Mouse (Mus musculus) kidney, embryonic 16.5 days (tissue): ENCODE data around the gene Fam240a. TPM values are rescaled to one million over a fixed set of nuclear protein-coding genes. Genes with fewer than 3 reads are reported as not detected.

Source experiments
- ATAC-seq: fragments of 200-750 bp; cut with Nextera tagmentation; 2 replicates; pipeline ENCODE4 v1.8.0; 2017; ENCODE audit warnings: moderate TSS enrichment; ENCODE audit not compliant: low FRiP score, low TSS enrichment
- H3K27ac ChIP-seq: fragments of 300-500 bp; sonication (generic); 2 replicates; pipeline ENCODE4 v1.5.1; 2014; ENCODE audit warnings: low read length
- H3K27me3 ChIP-seq: fragments of 300-500 bp; sonication (generic); 2 replicates; pipeline ENCODE4 v1.6.1; 2014; ENCODE audit warnings: low read length, control low read depth, mixed read lengths; ENCODE audit not compliant: insufficient read depth
- H3K36me3 ChIP-seq: fragments of 300-500 bp; sonication (generic); 2 replicates; pipeline ENCODE4 v1.6.1; 2014; ENCODE audit warnings: low read length, control low read depth, mixed read lengths; ENCODE audit not compliant: insufficient read depth
- H3K4me1 ChIP-seq: fragments of 300-500 bp; sonication (generic); 2 replicates; pipeline ENCODE4 v1.6.1; 2014; ENCODE audit warnings: low read length, control low read depth, mixed read lengths; ENCODE audit not compliant: insufficient read depth
- H3K4me2 ChIP-seq: fragments of 300-500 bp; sonication (generic); replicated peaks from 2 replicates; pipeline ENCODE4 v1.6.1; 2014; ENCODE audit warnings: low read depth, low read length
- H3K4me3 ChIP-seq: fragments of 300-500 bp; sonication (generic); 2 replicates; pipeline ENCODE4 v1.5.1; 2014; ENCODE audit warnings: mild to moderate bottlenecking, low read length
- H3K9ac ChIP-seq: fragments of 300-500 bp; sonication (generic); replicated peaks from 2 replicates; pipeline ENCODE4 v1.6.1; 2014; ENCODE audit warnings: low read length
- H3K9me3 ChIP-seq: fragments of 300-500 bp; sonication (generic); 2 replicates; pipeline ENCODE4 v1.6.1; 2016; ENCODE audit warnings: low read length, control low read depth
- WGBS: fragments of 180-500 bp; shearing (Covaris S2); extraction: QIAGEN DNeasy Blood & Tissue Kit; methylation state at CpG from one replicate; pipeline ENCODE4 v1.1.7; 2014; 5-methylcytosine and 5-hydroxymethylcytosine counted together
- polyA plus RNA-seq: library from polyadenylated mRNA; unstranded; fragments of >200 nt; fragmentation: Nextera tagmentation; extraction: Ambion mirVana; gene quantifications from 2 replicates; pipeline ENCODE4 v1.2.1, GENCODE M21; 2015

Fam240a gene
- polyA plus RNA-seq, 1 experiment from 2014 or later = not detected

- Histone ChIP-seq H3K4me2 (peak overlapping the region; percentile 98), H3K4me1 (no peaks in the 10 kb centered on the region), H3K9ac (peak overlapping the region; percentile 66), H3K27me3 (peaks cover 41% of the 10 kb centered on the region), H3K36me3 (no peaks in the 10 kb centered on the region), H3K9me3 (no peaks in the 10 kb centered on the region), H3K27ac (no peak overlapping the region), H3K4me3 (peak overlapping the region; percentile 65)
- ATAC-seq = peak; percentile 76
- 2% methylated on average over 44 of the region's 44 CpGs for WGBS
Observed at GRCm38 (mm10) chr9:110953550-110954461, 37.1 kb upstream of the Fam240a start.

DNA sequence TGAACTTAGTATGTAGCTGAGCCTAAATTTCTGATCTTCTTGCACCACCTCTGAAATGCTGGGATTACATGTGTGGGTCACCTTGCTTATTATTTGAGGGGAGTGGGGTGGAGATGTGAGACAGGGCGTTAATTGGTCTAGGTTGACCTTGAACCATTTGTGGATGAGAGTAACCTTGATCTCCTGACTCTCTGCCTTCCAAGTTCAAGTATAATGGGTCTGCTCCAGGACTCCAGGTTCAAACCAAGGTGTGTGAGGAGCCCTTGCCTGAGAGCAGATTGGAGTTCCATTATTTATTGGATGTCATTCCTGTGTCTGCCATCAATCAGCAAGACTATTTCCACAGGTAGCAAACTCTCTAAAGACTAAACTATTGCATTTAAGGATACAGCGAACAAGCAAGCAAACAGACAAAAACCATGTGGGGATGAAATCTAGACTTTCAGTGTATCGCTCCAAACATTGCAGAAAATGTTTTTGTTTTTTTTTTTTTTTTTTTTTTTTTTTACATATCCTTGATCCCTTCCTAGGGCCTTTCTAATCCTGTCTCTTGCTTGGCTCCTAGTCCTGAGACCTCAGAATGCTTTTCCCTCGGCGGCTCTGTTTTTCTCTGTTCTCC is 36.4 kb upstream of the Fam240a start:
- WGBS = 47% methylated on average over 5 of the region's 5 CpGs
- H3K27me3 ChIP-seq = peaks cover 42% of the 10 kb centered on the region

GRCm38 (mm10) chr9:110952398-110952797 is 35.7 kb upstream of the Fam240a start:
- no peak overlapping the region for H3K27ac ChIP-seq
- no peaks in the 10 kb centered on the region for H3K9me3 ChIP-seq
- no peaks in the 10 kb centered on the region for H3K4me1 ChIP-seq
- peaks cover 49% of the 10 kb centered on the region for H3K27me3 ChIP-seq
- no peak overlapping the region for H3K4me3 ChIP-seq
- no peak overlapping the region for H3K4me2 ChIP-seq
- no peak overlapping the region for H3K9ac ChIP-seq
- 57% methylated on average over 6 of the region's 6 CpGs for WGBS
- H3K36me3 ChIP-seq = no peaks in the 10 kb centered on the region
- ATAC-seq = no peak

More for the DNA sequence above, 36.4 kb upstream of the Fam240a start:
- no peak for ATAC-seq
- peak overlapping the region; percentile 98 for H3K4me2 ChIP-seq
- H3K4me1 ChIP-seq = no peaks in the 10 kb centered on the region
- no peaks in the 10 kb centered on the region for H3K9me3 ChIP-seq
- H3K36me3 ChIP-seq = no peaks in the 10 kb centered on the region
- H3K4me3 ChIP-seq = peak overlapping the region; percentile 65
- H3K27ac ChIP-seq = no peak overlapping the region
- H3K9ac ChIP-seq = 0 out of 2 replicates have a peak overlapping the region, but pooled peaks have one; percentile 66

DNA sequence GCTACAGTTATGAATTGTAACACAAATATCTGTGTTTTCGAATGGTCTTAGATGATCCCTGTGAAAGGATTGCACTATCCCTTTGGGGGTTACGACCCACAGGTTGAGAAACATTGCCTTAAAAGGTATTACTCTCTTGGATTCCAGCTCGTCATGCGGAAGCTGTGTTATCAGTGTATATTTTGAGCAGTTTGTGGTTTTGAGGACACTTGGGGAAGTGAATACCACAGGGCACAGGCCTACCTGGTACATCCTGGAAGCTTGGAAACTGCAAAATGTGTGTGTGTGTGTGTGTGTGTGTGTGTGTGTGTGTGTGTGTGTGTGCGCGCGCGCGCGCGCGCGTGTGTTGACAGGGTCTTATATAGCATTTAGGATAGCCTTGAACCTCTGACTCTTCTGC is 35.2 kb upstream of the Fam240a start:
- Histone ChIP-seq H3K4me3 (no peak overlapping the region), H3K4me1 (no peaks in the 10 kb centered on the region), H3K4me2 (no peak overlapping the region), H3K27me3 (peaks cover 54% of the 10 kb centered on the region), H3K9me3 (no peaks in the 10 kb centered on the region), H3K27ac (no peak overlapping the region), H3K9ac (no peak overlapping the region), H3K36me3 (no peaks in the 10 kb centered on the region)
- 95% methylated on average over 13 of the region's 13 CpGs for WGBS
- no peak for ATAC-seq

DNA sequence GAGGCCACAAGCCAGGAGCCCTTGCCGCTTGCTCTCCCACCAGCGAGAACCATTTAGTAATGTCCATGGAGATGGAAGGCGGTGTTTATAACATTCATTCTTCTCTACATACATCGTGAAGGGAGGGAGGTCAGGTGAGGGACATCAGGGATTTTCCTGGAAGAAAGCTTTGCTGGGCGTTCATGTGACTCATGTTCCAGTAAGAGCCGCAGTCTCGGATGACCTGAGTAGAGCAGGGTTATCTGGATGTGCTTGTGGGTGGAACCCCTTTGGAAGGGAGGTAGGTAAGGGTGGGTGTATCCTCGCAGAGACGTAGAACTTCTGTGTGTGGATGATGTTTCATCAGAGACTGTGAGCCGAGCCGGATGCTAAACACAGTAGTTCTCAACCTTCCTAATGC is 34.7 kb upstream of the Fam240a start, which contains the start of gene Lrrc2:
Gene Lrrc2 (plus strand): TSS at position 149 of the 400 bp plus-strand sequence.
- Histone ChIP-seq H3K9me3 (no peaks in the 10 kb centered on the region), H3K9ac (no peak within 1 kb of the TSS), H3K4me1 (no peaks in the 10 kb centered on the region), H3K27ac (no peak within 1 kb of the TSS), H3K4me3 (no peak within 1 kb of the TSS), H3K27me3 (peaks cover 59% of the 10 kb centered on the region), H3K4me2 (no peak within 1 kb of the TSS), H3K36me3 (no peaks in the 10 kb centered on the region)
- WGBS = 80% methylated on average over 11 of the region's 11 CpGs
- ATAC-seq = no peak

GRCm38 (mm10) chr9:110950109-110950508 is 33.4 kb upstream of the Fam240a start:
- no peak overlapping the region for H3K27ac ChIP-seq
- no peaks in the 10 kb centered on the region for H3K9me3 ChIP-seq
- 92% methylated on average over 3 of the region's 3 CpGs for WGBS
- H3K4me1 ChIP-seq = no peaks in the 10 kb centered on the region
- no peak overlapping the region for H3K4me3 ChIP-seq
- no peak overlapping the region for H3K4me2 ChIP-seq
- no peak for ATAC-seq
- H3K9ac ChIP-seq = no peak overlapping the region
- H3K27me3 ChIP-seq = peaks cover 61% of the 10 kb centered on the region
- H3K36me3 ChIP-seq = no peaks in the 10 kb centered on the region

- Histone ChIP-seq H3K4me1 (no peaks in the 10 kb centered on the region), H3K9me3 (no peaks in the 10 kb centered on the region), H3K36me3 (no peaks in the 10 kb centered on the region), H3K4me2 (no peak overlapping the region), H3K4me3 (no peak overlapping the region), H3K9ac (no peak overlapping the region), H3K27me3 (peaks cover 65% of the 10 kb centered on the region), H3K27ac (no peak overlapping the region)
- WGBS = 50% methylated on average over 8 of the region's 8 CpGs
- no peak for ATAC-seq
Observed at GRCm38 (mm10) chr9:110948813-110949310, 32.2 kb upstream of the Fam240a start.

DNA sequence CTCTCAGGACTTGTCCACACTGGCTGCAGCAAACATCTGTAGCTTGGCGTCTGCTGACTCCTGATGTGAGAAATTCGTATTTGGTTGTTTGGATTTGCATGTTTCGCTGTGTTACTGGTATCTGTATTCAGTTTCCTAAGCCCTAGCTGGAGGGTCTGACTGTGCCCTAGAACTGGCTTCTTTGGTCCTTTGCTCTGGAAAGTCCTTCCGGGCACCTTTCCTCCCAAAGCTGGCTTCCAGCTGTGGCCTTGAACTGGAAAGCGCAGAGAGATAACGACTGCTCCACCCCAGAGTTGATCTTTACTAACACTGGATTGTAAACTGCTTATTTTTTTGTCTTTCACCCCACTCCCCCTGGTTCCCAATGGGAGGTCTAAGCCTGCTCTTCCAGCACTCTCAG is 31.2 kb upstream of the Fam240a start:
- Histone ChIP-seq H3K9ac (no peak overlapping the region), H3K27ac (no peak overlapping the region), H3K36me3 (no peaks in the 10 kb centered on the region), H3K4me3 (no peak overlapping the region), H3K4me1 (no peaks in the 10 kb centered on the region), H3K9me3 (no peaks in the 10 kb centered on the region), H3K27me3 (peaks cover 58% of the 10 kb centered on the region), H3K4me2 (no peak overlapping the region)
- no peak for ATAC-seq
- 52% methylated on average over 6 of the region's 6 CpGs for WGBS

DNA sequence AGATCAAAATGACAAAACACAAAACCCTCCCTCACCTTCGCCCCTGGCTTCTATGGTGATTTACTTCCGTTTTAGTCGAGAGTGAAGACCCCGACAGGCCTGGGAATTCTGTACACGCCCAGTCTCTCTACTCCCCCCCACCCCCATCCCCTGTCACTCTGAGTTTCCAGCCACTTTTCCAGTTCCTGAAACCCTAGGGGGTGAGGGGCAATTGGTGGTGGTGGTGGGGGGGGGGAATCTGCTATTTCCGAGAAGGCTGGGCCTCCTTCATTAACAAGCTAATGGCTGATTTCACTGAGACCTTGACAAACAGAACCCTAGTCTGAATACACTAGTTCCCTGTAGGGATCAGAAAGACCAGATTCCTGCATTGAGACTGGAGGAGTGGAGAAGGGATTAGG is 30.6 kb upstream of the Fam240a start:
- Histone ChIP-seq H3K36me3 (no peaks in the 10 kb centered on the region), H3K4me3 (no peak overlapping the region), H3K27ac (no peak overlapping the region), H3K4me1 (no peaks in the 10 kb centered on the region), H3K9ac (no peak overlapping the region), H3K27me3 (peaks cover 52% of the 10 kb centered on the region), H3K9me3 (no peaks in the 10 kb centered on the region), H3K4me2 (no peak overlapping the region)
- 21% methylated on average over 6 of the region's 6 CpGs for WGBS
- no peak for ATAC-seq
